Mouse (Mus musculus) adrenal gland (tissue): Measurements from ENCODE around the gene Stk24.
"Not testable (repeated sequence)": the region's sequence is repeated elsewhere in the genome, so short reads cannot be mapped to it uniquely, and the experiment has no call there.

Experiments used
- intact Hi-C: fragments of 180-260 bp; cut with DNase I; formaldehyde crosslinking; loops from one replicate; pipeline ENCODE4 v1.15.1; 2025
- long read RNA-seq, 2 experiments: library from polyadenylated mRNA; unstranded; transcript quantifications; one replicate each; pipeline ENCODE4 v2.0.0; 2020; ENCODE audit warnings: borderline replicate concordance in 1 of 2; ENCODE audit not compliant: insufficient replicate concordance in 1 of 2

Gene Stk24
- long read RNA-seq, experiment 1, transcript Stk24-201 (11 exons, 2,676 nt) = major isoform, 10 of 21 reads
- long read RNA-seq, experiment 1, partial matches to known transcripts = 3 of 21 reads
- long read RNA-seq, experiment 1, other reads (novel, unspliced or antisense) = 7 of 21 reads
- long read RNA-seq, experiment 2, transcript Stk24-201 (11 exons, 2,676 nt) = major isoform, 6 of 16 reads
- long read RNA-seq, experiment 2, partial matches to known transcripts = 6 of 16 reads
- long read RNA-seq, experiment 2, other reads (novel, unspliced or antisense) = 4 of 16 reads

DNA sequence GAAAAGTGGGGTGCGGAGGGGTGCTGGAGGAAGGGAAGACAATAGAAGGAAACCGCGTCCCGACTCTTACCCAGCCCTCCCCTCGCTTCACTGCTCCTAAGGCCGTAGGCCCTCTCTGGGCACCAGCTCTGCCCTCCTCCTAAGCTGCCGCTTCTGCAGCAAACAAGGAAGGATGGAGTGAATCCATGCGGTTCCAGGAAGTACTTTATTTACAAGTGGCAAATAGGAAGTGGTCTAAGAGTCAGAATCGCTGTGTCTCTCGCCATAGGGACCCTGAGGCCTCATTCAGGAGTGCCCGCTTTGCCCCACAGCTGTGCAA is at the start of gene Stk24:
TSS of gene Stk24 (minus strand) at position 185 of the 319 bp plus-strand sequence.
- intact Hi-C loops = loop anchor here (5.0 kb wide), 3 partner anchors 37 to 73 kb away; no protein-coding TSS in a partner anchor

DNA sequence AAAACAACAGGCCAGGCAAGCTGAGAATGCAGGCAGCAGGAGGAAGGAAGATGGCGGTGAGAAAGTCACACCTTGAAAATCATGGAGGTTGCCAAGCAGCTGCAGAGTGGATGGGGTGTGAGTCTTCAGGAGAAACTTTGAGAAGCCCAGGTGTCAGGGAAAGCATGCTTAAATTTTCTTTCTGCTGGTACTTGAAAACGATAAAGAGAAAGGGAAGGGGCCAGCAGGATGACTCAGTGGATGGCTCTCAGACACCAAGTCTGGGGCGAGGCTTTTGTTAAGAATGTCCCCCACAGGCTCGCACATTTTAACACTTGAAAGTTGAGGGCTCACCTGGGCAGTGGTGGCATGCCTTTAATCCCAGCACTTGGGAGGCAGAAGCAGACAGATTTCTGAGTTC is 48.3 kb upstream of the Stk24 start:
- intact Hi-C loops = loop anchor here (10.0 kb wide), 1 partner anchor 143 kb away; no protein-coding TSS in a partner anchor

DNA sequence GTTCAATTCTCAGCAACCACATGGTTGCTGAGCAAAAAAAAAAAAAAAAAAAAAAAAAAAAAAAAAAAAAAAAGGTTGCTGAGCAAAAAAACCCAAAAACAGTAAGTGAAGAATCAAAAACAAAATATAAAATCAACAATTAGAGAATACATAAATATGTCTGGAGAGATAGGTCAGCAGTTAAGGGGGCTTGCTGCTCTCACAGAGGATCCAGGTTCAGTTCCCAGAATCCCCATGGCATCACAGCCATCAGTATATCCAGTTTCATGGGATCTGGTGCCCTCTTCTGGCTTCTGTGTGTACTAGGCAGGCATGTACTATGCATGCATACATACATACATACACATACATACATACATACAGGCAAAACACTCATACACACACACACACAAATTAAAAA is 46.9 kb upstream of the Stk24 start:
- intact Hi-C loops = loop anchor here (10.0 kb wide), 1 partner anchor 142 kb away; no protein-coding TSS in a partner anchor

DNA sequence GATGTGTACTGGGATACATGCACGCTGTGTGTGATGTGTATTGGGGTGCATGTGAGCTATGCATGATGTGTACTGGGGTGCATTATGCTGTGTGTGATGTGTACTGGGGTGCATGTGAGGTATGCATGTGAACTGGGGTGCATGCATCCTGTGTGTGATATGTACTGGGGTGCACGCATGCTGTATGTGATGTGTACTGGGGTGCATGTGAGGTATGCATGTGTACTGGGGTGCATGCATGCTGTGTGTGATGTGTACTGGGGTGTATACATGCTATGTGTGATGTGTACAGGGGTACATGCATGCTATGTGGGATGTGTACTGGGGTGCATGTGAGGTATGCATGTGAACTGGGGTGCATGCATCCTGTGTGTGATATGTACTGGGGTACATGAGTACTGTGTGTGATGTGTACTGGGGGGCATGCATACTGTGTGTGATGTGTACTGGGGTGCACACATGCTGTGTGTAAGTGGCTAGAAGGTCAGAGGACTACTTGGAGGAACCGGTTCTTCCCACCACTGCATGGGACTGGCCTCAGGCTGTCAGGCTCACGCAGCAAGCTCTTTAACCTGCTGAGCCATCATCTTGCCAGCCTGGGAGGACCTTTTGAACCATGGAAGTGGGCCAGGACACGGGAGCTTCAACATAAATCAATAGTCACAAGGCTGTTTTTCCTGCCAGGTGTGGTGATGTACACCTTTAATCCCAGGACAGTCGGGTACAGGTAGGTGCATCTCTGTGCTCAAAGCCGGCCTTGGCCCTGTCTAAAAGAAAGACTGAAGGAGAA is 45.4 kb upstream of the Stk24 start:
- intact Hi-C loops = loop anchor here (10.0 kb wide), 1 partner anchor 140 kb away; no protein-coding TSS in a partner anchor

DNA sequence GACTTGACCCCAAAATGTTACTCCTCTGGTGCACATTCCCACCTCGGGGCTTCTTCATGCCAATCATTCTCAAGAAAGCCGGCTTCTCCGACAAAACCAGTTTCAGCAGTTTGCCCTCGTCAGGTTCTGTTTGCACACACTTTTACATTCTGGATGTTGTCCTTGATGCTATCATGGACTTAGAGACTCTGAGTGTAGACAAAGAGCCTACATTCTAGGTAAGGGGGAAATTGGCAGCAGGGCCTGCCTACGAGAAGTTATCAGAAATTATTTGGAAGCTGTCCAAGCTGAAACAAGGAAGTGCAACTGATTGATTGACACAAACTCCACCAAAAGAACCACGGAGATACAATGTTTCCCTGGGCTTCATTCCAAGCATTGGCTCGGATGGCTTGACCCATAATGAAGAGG is 43.5 kb upstream of the Stk24 start:
- intact Hi-C loops = loop anchor here (5.0 to 10.0 kb wide), 2 partner anchors 41 to 139 kb away; partner anchors contain the start of gene Stk24

DNA sequence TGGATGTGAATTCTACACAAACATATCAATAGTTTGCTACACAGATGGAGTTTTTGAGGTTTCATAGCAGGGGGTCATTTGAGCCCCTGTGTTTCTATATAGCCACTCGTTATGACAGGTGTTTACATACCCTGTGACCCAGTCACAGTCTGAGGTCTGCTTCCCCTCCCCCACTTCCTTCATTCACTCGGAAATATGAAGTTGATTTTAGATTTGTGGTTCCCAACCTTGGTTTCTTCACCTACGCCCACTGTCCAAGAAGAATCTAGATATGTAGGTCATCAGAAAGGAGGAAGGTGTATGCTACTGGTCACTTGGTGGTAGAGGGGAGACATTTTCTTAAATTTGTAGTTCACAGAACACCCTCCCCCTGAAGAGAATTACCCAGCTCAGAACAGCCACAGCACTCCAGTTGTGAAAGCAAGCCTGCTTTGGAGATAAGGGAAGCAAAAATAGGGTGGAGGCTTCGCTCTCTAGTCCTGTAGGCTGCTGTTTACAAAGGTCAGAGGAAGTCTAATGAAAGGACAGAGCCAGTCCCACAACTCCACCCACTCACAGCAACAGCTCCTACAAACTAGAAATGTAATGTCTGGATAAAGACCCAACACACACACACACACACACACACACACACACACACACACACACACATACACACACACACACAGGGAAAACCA is 43.0 kb upstream of the Stk24 start:
- intact Hi-C loops = loop anchor here (5.0 to 10.0 kb wide), 2 partner anchors 41 to 138 kb away; partner anchors contain the start of gene Stk24

DNA sequence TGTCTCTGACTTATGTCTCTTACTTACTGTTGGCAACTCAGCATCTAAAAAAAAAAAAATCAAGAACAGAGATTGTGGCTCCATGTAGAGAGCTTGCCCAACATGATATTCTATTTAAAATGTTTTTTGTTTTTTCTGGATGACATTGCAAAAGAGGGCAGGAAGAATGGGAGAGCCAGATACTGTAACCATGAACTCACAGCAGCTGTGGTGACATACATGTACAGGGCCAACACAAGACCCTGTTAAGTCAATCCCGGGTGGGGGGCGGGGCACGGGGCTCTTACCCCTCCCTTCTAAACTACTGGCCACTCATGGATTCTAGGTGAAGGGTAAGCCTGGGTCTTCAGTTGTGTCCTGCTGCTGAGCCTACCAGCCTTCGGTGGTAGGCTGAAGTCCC is 42.2 kb upstream of the Stk24 start:
- intact Hi-C loops = loop anchor here (5.0 to 10.0 kb wide), 2 partner anchors 40 to 137 kb away; partner anchors contain the start of gene Stk24

DNA sequence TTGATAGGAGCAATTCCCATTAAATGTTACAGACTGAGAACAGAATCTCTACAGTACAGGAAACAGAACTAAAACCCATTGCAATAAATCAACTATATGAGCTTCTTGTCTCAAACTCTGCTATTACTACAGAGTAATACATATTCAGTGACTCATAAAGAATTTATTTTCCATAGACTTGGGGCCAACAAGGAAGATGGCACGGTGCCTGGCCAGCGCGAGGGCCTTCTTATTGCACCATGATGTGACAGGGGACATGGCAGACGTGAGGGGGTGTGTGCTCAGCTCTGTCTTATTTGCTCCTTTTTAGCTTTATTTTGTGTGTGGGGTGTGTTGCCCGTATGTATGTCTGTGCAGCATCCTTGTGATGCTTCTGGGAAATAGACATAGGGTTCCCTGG is 37.8 kb upstream of the Stk24 start:
- intact Hi-C loops = no loop called here

DNA sequence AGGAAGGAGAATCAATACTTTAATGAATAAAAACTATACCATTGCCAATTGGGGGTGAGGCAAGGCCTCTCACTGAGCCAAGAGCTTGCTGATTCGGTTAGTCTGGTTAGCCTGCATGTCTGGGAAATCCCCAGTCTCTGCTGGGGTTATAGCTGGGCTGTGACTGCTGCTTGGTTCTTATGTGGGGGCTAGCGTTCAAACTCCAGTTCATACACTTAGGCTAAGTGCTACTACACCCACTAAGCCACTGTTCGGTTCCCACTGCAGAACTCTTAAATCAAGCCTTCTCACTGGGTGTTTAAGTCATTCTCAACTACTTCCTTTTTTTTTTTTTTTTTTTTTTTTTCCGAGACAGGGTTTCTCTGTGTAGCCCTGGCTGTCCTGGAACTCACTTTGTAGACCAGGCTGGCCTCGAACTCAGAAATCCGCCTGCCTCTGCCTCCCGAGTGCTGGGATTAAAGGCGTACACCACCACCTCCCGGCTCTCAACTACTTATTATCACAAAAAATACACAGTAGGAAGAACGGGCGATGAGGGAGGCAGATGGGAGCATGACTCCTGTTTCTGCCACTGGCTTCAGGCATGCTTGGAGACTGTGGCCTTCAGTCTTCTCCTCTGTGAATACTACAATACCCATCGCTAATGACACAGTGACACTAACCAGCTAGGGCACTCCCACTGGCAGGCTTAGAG is 37.0 kb upstream of the Stk24 start:
- intact Hi-C loops = no loop called here

DNA sequence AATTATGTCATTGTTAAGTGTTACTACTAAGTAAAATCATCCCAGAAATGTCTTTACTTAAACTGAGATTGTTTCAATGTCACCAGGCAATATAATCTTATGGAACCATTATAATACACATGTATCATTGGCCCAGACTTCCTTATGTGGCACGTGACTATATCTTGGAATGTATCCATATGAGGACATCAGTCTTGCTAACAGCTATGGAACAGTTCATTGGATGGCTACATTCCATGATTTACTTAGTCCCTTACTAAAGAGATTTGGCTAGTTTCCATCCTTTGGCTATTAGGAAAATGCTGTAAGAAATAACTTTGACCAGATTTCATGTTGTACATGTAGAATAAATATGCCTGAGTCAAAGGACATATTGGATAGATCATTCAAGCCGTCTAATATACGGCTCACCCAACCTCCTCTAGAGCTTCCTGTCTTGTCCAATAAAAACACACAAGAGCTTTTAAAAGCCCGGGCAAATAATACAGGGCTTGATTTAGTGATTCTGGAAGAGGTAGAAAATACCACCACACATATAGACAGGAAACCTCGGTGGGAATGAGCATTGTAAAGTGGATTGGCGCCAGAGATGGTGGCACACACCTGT is 34.9 kb upstream of the Stk24 start:
- intact Hi-C loops = no loop called here

DNA sequence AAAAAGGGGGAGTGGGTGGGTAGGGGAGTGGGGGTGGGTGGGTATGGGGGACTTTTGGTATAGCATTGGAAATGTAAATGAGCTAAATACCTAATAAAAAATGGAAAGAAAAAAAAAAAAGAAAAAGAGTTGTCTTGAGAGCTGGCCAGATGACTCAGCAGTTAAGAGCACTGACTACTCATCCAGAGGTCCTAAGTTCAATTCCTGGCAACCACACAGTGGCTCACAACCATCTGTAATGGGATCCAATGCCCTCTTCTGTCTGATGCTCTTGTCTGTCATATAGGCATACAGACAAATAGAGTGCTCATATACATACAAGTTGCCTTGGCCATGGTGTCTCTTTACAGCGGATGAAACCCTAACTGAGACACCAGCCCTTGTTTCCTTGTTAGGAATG is 33.9 kb upstream of the Stk24 start:
- intact Hi-C loops = not testable (repeated sequence)

DNA sequence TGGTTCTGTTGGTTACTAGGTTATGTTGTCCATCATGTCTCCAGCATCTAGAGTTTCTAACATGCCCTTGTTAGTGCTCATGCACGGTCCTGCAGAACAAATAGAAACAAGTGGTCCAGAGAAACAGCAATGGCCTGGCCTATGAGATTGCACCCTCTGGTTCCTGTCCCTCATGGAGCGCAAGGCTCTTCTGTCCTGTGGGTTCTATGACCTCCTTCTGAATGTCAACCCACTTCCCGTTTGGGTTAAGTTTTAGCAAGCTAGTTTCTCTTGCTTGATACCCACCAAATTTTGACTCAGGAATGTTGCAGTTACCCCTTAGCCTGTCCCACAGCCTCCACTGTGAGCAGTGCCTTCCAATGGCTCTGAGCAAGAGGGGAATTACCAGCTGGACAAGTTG is 29.1 kb upstream of the Stk24 start:
- intact Hi-C loops = no loop called here

DNA sequence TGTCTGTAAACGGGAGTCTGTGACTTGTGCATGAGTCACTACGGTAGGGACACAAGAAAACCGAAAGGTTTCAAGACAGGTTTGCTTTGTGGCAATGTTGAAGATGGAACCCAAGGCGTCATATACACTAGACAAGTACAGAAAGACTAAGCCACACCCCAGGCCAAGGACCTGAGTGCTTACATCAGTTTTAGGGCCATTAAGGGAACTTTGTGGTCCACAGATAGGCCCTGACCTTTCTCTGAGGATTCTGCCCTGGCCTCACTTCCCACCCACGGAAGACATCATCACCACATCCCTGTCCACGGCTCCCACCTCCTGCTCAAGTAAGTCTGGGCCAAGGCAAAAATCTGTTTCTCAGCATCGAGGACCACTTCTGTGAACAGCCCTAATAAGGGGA is 27.1 kb upstream of the Stk24 start:
- intact Hi-C loops = no loop called here

DNA sequence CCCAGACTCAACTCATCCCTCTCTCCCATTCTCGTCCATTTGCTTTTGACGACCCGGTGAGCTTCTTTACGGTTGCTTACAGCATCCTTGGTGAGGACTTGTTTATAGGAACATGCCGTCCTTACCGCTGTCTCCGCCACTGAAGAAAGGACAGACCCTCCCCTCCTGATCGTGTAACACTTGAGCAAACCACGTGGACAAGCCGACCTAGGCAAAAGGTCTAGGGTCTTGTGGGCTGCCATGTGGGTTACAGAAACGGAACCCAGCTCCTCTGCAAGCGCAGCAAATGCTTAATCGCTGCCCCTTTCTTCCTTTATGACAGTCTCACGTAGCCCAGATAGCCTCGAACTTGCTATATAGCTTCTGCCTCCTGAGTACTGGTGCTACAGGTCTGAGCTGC is 25.7 kb upstream of the Stk24 start:
- intact Hi-C loops = no loop called here

DNA sequence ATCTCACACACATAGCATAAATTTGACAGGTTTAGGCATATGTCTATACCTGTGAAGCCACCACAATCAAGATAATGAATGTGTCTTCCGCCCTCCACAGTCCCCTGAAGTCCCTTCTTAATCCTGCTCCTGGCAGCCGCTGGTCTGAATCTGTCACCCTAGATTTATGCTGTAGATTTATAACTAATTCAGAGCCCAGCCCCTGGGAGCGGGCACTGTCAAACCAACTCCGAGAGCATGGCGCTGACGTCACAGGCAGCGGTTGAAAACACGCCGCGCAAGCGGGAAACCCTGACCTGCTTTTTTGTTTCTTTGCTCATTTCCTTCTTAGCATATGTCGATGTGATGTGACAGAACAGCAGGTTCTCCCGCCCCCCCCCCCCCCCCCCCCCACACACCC is 25.3 kb upstream of the Stk24 start:
- intact Hi-C loops = no loop called here

DNA sequence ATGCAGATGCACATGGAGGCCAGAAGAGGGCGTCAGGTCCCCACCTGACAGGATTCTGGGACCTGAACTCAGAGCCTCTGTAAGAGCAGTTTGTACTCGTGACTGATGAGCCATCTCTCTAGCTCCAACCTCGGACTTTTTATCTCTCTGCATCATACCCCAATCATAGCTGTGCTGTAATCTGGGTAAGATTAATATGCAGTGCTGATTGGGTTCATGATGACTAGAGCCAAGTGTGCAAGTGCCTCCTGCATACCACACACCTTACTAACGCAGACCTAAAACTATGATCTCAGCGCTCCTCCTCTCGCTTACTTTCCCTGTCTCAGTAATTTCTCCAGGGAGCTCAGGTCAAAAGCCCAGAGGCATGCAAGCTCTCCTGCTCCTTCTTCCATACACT is 19.9 kb upstream of the Stk24 start:
- intact Hi-C loops = no loop called here

DNA sequence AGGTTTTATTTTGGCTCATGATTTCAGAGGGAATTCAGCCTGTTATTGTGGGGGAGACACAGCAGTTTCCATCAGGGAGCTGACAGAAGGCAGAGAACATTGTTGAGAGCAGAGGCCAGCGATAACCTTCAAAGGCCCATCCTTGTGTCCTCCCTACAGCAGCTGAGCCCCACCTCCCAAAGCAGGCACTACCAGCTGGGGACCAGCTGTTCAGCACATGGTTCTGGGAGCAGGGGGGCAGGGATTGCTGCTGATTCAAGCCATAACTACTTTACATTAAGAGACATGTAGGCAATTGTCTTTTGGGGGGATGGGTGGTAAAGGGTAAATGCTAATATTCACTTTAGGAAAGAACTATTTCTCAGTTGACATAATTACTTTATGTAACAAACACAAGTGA is 17.7 kb upstream of the Stk24 start:
- intact Hi-C loops = no loop called here

DNA sequence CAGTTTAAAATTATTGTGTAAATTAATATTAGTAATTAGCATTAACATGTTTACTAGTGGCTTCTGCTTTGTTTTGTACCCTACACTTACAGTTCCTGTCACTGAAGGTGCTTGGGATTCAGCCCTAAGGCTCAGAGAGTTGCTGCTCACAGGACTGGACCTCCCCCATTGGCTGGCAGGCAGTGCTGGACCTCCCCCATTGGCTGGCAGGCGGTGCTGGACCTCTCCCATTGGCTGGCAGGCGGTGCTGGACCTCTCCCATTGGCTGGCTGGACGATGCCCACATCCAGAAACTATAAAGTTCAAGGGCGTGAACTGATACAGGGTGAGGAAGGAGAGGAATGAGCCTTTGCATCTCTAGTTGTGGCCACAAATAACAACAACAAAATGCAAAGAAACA is 15.3 kb upstream of the Stk24 start:
- intact Hi-C loops = no loop called here

DNA sequence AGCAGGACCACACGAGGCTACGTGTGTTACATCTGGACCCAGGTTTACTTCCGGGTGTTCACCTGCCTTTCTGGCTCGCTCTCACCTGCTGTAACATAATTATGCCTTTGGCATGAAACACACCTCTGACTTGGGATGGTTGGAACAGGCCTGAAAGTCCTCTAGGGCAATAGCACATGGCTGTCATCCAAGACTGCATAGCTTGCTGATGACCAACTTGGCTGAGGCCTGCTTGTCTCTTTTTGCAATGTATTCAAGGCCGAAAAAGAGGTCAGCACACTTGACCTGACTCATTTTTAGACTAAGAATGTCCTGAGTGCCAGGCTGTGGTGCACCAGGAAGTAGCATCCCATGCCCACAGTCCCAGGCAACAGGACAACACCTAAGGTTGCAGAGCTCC is 12.1 kb upstream of the Stk24 start:
- intact Hi-C loops = no loop called here

DNA sequence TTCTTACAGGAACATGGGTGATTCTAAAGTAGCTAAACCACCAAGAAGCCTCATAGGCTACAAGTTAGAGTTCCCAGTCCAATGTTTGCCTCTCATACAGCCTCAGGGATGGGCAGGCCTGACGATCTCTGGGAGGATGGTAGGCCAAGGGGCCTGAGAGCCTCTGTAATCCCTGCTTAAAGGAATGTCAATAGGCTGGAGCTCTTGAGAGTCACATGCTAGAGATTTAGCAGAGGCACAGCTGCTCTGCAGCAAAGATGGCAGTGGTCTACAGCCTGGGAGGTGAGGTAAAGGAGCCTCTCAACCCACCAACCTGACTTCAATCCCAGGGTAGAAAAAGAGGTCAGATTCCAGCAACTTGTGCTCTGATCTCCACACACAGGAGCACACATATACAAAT is 7.9 kb upstream of the Stk24 start:
- intact Hi-C loops = no loop called here

DNA sequence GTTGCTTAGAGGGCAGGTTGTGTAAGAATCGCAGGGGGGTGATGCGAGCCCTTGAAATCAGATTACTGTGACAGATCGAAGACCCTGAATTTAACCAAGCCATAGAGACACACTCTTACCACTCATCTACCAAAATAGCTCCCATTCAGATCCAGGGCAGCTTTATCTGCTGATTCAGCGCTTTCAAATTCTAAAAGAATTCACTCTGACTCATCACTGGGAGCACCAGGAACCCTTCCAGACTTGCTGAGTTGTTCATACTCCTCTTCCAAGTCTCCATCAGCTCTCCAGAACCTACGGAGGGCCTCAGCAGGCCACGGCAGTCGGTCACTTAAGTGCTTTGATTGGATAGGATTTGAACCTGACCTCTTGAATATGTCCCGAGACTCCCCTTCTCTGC is 5.6 kb upstream of the Stk24 start:
- intact Hi-C loops = no loop called here
